Mouse (Mus musculus) bone marrow macrophage, adult 2 months (primary cell): Measurements from ENCODE around the gene Iqce.

ENCODE experiments used
- CTCF ChIP-seq: IDR thresholded peaks from 2 replicates; pipeline ENCODE4 v1.5.1; 2012; ENCODE audit warnings: low read depth, mild to moderate bottlenecking, low read length, moderate library complexity
- POLR2A ChIP-seq: IDR thresholded peaks from 2 replicates; pipeline ENCODE4 v1.6.1; 2012; ENCODE audit warnings: mild to moderate bottlenecking, low read depth, low read length, borderline replicate concordance

DNA sequence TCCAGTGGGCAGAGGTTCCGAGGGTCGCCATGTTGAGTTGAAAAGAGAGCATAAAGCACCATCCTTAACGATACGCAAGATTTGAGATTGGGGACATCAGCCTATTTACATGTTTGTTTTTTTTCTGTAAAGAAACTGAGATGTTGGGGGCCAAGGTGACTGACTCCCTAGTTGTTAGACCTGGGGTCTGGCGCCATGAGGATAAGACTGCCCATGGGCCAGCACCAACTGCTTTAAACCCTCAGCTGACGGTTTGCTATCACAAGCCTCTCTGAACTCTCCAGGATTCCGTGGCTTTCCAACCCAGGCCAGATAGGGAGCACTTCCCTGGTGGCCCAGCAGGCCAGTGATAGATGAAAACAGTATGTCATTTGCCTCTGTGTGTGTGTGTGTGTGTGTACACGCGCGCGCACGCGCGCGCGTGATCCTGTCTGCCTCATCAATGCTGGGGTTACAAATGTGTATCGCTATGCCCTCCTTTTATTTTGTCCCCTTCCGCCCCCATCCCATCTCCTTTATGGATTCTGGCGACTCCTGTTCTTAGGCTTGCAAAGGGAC, 519 bp upstream of the Iqce start:
- no peak for TF ChIP-seq CTCF
- no peak for TF ChIP-seq POLR2A
